Mouse (Mus musculus): ENCODE measurements around the gene Il6st.

- no peak for TF ChIP-seq CTCF (IDR thresholded peaks at IDR 0.05; ENCODE audit: borderline replicate concordance, extremely low read depth, insufficient read depth, insufficient read length)
- TF ChIP-seq POLR2A (IDR thresholded peaks at IDR 0.05; ENCODE audit: borderline replicate concordance, extremely low read depth, insufficient read depth, insufficient read length, poor library complexity, severe bottlenecking), result no peak
Measured at GRCm38 (mm10) chr13:112551641-112552548, 88.0 kb downstream of the Il6st start.

Data from brain, embryonic 14.5 days (tissue).